ENCODE assay signal across 8 mouse cellular contexts in genomic region chr3:131488969-131489368, GRCm38 (mm10). TPM values are rescaled to one million over a fixed set of nuclear protein-coding genes. Genes with fewer than 3 reads are reported as not detected.
DNase-seq lines count a peak whose midpoint lies in the region; ATAC-seq and TF ChIP-seq lines count a peak whose summit lies in the region.

No protein-coding gene starts in this region.

- no peak for TF ChIP-seq CTCF in E14TG2a.4 (conservative IDR thresholded peaks at IDR 0.05; ENCODE audit: low read length)

- 33% methylated on average over 5 of the region's 5 CpGs for WGBS in hindbrain, embryonic 12.5 days
- WGBS in hindbrain, embryonic 13.5 days: 37% methylated on average over 5 of the region's 5 CpGs
- 31% methylated on average over 5 of the region's 5 CpGs for WGBS in intestine, embryonic 15.5 days
- WGBS in liver, embryonic 12.5 days (ENCODE audit: insufficient replicate concordance): 24% methylated on average over 5 of the region's 5 CpGs

- H3K9ac ChIP-seq in hindbrain, embryonic 12.5 days: no peak overlapping the region
- H3K9ac ChIP-seq in hindbrain, embryonic 13.5 days: no peak overlapping the region
- H3K9ac ChIP-seq in intestine, embryonic 15.5 days: no peak overlapping the region
- H3K9ac ChIP-seq in liver, embryonic 12.5 days: no peak overlapping the region

- peaks cover 61% of the 10 kb centered on the region for H3K27me3 ChIP-seq in hindbrain, embryonic 12.5 days
- peaks cover 64% of the 10 kb centered on the region for H3K27me3 ChIP-seq in hindbrain, embryonic 13.5 days
- peaks cover 24% of the 10 kb centered on the region for H3K27me3 ChIP-seq in E14TG2a.4 (ENCODE audit: insufficient read depth, low read length)
- no peaks in the 10 kb centered on the region for H3K27me3 ChIP-seq in intestine, embryonic 15.5 days (replicated peaks)
- H3K27me3 ChIP-seq in liver, embryonic 12.5 days (replicated peaks): peaks cover 56% of the 10 kb centered on the region

- no peak for ATAC-seq in hindbrain, embryonic 12.5 days (ENCODE audit: low FRiP score)
- ATAC-seq in hindbrain, embryonic 13.5 days (ENCODE audit: low FRiP score): no peak
- peak; percentile 13; the same call in 1 of the 2 replicates for ATAC-seq in intestine, embryonic 15.5 days
- no peak for ATAC-seq in liver, embryonic 12.5 days

- H3K4me3 ChIP-seq in hindbrain, embryonic 12.5 days: no peak overlapping the region
- no peak overlapping the region for H3K4me3 ChIP-seq in hindbrain, embryonic 13.5 days
- H3K4me3 ChIP-seq in E14TG2a.4 (replicated peaks; ENCODE audit: low read length): peak overlapping the region; percentile 90; the same call in 1 of the 2 replicates
- H3K4me3 ChIP-seq in intestine, embryonic 15.5 days (replicated peaks): peak overlapping the region; percentile 75
- H3K4me3 ChIP-seq in liver, embryonic 12.5 days: no peak overlapping the region

- no peaks in the 10 kb centered on the region for H3K36me3 ChIP-seq in hindbrain, embryonic 12.5 days
- H3K36me3 ChIP-seq in hindbrain, embryonic 13.5 days: no peaks in the 10 kb centered on the region
- no peaks in the 10 kb centered on the region for H3K36me3 ChIP-seq in E14TG2a.4 (ENCODE audit: insufficient read depth, low read length)
- no peaks in the 10 kb centered on the region for H3K36me3 ChIP-seq in intestine, embryonic 15.5 days
- no peaks in the 10 kb centered on the region for H3K36me3 ChIP-seq in liver, embryonic 12.5 days

- no peak for DNase-seq in cerebellum, postnatal 25 days
- DNase-seq in adrenal gland, postnatal 36 days: no peak
- DNase-seq in cerebellum, adult 11 months: no peak

- peaks cover 5% of the 10 kb centered on the region for H3K4me1 ChIP-seq in hindbrain, embryonic 12.5 days
- H3K4me1 ChIP-seq in hindbrain, embryonic 13.5 days (replicated peaks): peaks cover 12% of the 10 kb centered on the region
- H3K4me1 ChIP-seq in E14TG2a.4 (replicated peaks; ENCODE audit: low read depth, low read length): peaks cover 40% of the 10 kb centered on the region
- peaks cover 5% of the 10 kb centered on the region; the same call in 1 of the 2 replicates for H3K4me1 ChIP-seq in intestine, embryonic 15.5 days (replicated peaks)
- H3K4me1 ChIP-seq in liver, embryonic 12.5 days: 0 out of 2 replicates have a peak, but pooled peaks cover 5% of the 10 kb centered on the region

- H3K4me2 ChIP-seq in hindbrain, embryonic 12.5 days (replicated peaks): peak overlapping the region; percentile 99; the same call in 1 of the 2 replicates
- no peak overlapping the region for H3K4me2 ChIP-seq in hindbrain, embryonic 13.5 days
- H3K4me2 ChIP-seq in intestine, embryonic 15.5 days (replicated peaks): peak overlapping the region; percentile 89
- peak overlapping the region; percentile 18; the same call in 1 of the 2 replicates for H3K4me2 ChIP-seq in liver, embryonic 12.5 days

- no peaks in the 10 kb centered on the region for H3K9me3 ChIP-seq in hindbrain, embryonic 12.5 days (replicated peaks)
- H3K9me3 ChIP-seq in hindbrain, embryonic 13.5 days: no peaks in the 10 kb centered on the region
- H3K9me3 ChIP-seq in E14TG2a.4 (ENCODE audit: low read length): no peaks in the 10 kb centered on the region
- no peaks in the 10 kb centered on the region for H3K9me3 ChIP-seq in intestine, embryonic 15.5 days
- no peaks in the 10 kb centered on the region for H3K9me3 ChIP-seq in liver, embryonic 12.5 days (replicated peaks)

- no peak overlapping the region for H3K27ac ChIP-seq in hindbrain, embryonic 12.5 days
- no peak overlapping the region for H3K27ac ChIP-seq in hindbrain, embryonic 13.5 days
- peak overlapping the region; percentile 95 for H3K27ac ChIP-seq in intestine, embryonic 15.5 days
- 0 out of 2 replicates have a peak overlapping the region, but pooled peaks have one; percentile 30 for H3K27ac ChIP-seq in liver, embryonic 12.5 days

RNA-seq across cellular contexts. Expression of gene Sgms2, which starts 2.2 kb away (rescaled TPM):
- polyA plus RNA-seq in hindbrain, embryonic 12.5 days (2016; fragmentation: Nextera tagmentation; extraction: Ambion mirVana): 1.9 and 3.6 TPM in 2 replicates
- polyA plus RNA-seq in hindbrain, embryonic 13.5 days (2015; fragmentation: Nextera tagmentation; extraction: Ambion mirVana): 2.4 and 2.8 TPM in 2 replicates
- polyA plus RNA-seq in intestine, embryonic 15.5 days (2015; fragmentation: Nextera tagmentation; extraction: Ambion mirVana): 15.3 and 15.8 TPM in 2 replicates
- polyA plus RNA-seq in liver, embryonic 12.5 days (2016; fragmentation: Nextera tagmentation; extraction: Ambion mirVana): 2.0 and 2.3 TPM in 2 replicates
- total RNA-seq in adrenal gland, postnatal 36 days (2021): 10 to 100 TPM in 1 of 2 experiments, 1 to 10 TPM in 1; 2.7 to 11.2 TPM

Comparison
In these comparisons a context has a peak if more than half of its experiments do, and no peak if none do; other contexts are left out.
1. H3K27ac ChIP-seq: peak in intestine, embryonic 15.5 days (single experiment) and liver, embryonic 12.5 days (single experiment); none in hindbrain, embryonic 12.5 days (single experiment) and hindbrain, embryonic 13.5 days (single experiment).
2. H3K4me3 ChIP-seq: peak in E14TG2a.4 (single experiment) and intestine, embryonic 15.5 days (single experiment); none in hindbrain, embryonic 12.5 days (single experiment), hindbrain, embryonic 13.5 days (single experiment) and liver, embryonic 12.5 days (single experiment).